Mouse (Mus musculus) right cerebral cortex, postnatal 36 days (tissue): ENCODE measurements at regions not wholly inside any gene's neighbourhood (a gene's known extent, or its start where the extent isn't known, plus 50 kb on each side); places are given as distances from the start of the nearest gene placed in this dataset.

Source experiments
- DNase-seq, 2 experiments: peaks; one replicate each; pipeline ENCODE4 v3.0.0; 2022; ENCODE audit warnings: low spot score in 2 of 2, mixed read lengths in 1 of 2

- DNase-seq, result no peak
These were observed 388.6 kb upstream of the Gm11114 start for GRCm38 (mm10) chr9:84923966-84924365.

DNA sequence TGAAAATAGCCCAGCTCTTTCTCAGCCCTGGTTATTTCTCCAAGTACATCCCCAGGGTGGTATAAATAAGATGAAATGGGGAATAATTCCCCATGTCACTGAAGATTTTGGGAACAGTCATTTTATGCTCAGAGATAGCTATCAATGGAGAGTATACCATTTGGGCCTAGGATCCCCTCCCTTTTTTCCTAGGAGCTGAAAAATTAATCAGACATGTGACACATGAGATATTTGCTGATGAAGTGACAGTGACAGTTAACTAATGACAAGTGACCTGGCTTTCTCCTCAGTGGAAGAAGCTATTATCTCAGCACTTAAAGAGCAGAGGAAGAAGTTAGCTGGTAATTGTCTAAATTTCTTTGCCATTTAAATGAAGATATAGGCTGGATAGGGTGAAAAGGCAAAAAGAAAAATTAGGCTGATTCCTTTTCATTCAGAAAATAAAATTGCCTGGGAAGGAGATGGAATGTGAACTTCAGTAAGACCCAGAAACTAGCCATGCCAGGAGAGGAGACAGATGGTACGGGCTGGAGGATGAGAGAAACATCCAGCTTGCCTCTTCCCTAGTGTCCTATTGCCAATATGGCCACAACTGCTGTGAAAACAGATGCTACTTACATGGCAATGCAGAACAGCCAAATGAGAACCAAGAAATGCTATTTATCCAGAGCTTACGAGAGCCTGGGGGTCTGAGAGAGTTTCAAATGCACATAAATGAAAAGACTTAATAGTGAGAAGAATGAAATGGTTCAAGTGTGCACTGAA is 376.1 kb upstream of the Gm11114 start:
- DNase-seq, result no peak

- no peak for DNase-seq
These were observed 345.9 kb upstream of the Gm11114 start for GRCm38 (mm10) chr9:84966558-84967154.

- DNase-seq, result no peak
These were observed 342.5 kb upstream of the Gm11114 start for GRCm38 (mm10) chr9:84969975-84970608.

- DNase-seq, result no peak
These were observed 335.1 kb upstream of the Gm11114 start for GRCm38 (mm10) chr9:84977470-84977869.

DNA sequence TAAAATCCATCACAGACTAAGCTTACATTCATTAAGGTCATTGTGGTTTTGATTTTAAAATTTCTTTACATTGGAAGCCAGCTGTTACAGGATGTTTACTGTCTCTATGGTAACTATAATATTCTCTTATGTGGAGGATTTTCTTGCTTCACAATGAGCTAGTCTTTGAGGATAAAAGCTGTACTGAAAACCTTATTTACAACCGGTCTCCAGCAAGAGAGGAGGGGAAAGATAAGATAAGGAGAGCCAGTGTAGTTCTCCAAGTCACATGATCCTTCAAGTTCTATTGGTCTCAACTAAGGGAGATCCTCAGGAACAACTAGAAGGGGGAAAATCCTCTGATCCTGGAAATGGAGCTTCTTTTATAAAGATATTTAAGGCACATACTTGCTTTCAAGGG is 309.2 kb upstream of the Gm11114 start:
- no peak for DNase-seq

- no peak for DNase-seq
These were observed 301.2 kb upstream of the Gm11114 start for GRCm38 (mm10) chr9:85011361-85011760.

GRCm38 (mm10) chr9:85048112-85048978 is 264.2 kb upstream of the Gm11114 start:
- DNase-seq, result no peak

DNA sequence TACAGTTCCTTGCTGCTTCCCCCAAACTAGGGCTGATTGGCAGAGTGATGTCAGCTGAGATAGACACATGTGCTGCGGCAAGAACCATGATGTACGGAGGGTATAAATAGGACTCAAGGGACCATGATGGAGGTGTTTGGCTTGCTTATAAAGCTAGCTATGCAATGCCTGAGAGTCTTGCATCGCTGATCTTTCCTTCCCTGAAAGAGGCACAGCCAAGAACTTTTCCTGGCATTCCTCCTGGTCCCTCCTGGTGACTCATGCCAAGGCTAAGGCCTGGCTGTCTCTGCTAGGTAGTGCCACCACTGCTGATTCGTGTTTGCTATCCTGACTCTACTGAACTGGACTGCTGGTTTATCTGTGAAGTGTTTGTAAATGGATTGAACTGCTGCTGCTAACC is 260.0 kb upstream of the Gm11114 start:
- no peak for DNase-seq

- no peak for DNase-seq
These were observed 232.6 kb upstream of the Gm11114 start for GRCm38 (mm10) chr9:85079975-85080374.

DNA sequence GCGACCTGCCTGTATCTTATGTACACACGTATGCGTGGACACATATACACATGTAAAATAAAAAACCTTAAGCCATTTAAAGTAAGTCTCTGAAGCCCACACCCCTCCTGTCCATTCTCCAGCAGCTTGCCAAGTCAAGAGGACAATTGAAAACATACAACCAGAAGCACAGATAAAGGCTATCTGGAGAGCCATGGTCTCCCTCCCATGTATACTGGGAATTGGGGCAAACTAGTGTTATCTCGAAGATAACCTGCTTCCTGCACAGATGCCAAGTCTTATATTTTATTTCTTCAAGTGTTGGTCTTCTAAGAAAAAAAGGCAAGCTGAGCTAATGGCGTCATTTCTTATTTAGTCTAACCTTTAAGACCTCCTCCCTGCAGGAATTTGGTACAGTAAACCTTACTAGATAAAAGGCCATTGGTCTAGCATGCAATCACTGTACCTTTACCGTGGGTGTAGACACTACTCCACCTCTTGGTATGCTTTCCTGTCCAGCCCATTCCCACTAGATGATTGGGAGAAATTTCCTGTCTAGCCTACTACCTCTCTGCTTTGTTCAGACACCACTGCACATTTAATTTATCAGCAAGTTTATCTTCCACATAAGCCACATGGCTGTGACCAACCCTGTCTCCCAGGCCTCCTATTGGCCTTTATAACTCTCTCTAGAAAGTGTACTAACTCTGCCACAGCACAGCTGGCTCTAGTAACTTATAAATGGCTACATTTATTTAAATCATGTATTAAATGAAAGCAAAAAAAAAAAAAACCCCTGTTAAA is 223.8 kb upstream of the Gm11114 start:
- DNase-seq, result no peak

GRCm38 (mm10) chr9:85090297-85090696 is 222.3 kb upstream of the Gm11114 start:
- peak; percentile 43 to 50 for DNase-seq

DNA sequence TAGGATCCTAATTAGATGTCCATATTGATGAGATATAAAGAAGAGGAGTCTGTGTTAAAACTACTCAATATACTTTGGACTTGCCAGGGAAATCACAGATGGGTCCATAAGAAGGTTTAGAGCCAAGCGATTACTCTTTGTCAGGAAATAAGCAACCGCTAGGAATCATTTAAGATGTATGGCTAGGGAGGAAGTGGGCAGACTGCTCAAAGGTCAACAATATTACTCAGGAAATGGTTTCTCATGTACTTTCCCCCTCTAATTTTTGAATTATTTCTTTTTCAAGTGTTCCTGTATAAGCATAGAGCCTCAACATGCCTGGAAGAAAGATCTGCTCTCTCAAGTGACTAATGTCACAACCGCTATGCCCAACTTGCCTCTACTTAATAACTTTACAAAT is 217.3 kb upstream of the Gm11114 start:
- no peak for DNase-seq

DNA sequence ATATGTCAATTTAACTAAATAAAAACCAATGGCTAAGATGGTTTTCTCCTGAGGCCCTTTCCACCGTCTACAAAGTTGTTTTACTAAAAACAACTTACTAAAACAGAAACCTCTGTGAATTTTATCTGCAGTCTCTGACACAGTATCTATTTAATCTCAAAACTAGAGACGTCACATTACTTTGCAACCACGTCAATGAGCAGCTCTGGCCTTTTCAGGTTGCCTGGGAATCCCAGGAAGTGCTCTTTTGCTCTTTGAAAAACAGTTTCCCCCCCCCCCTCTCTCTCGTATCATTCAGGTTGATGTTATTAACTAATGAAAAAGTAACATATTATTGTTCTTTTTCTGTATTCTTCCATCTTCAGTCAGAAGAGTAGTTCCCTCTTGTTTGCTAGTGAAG is 216.1 kb upstream of the Gm11114 start:
- DNase-seq, result no peak

DNA sequence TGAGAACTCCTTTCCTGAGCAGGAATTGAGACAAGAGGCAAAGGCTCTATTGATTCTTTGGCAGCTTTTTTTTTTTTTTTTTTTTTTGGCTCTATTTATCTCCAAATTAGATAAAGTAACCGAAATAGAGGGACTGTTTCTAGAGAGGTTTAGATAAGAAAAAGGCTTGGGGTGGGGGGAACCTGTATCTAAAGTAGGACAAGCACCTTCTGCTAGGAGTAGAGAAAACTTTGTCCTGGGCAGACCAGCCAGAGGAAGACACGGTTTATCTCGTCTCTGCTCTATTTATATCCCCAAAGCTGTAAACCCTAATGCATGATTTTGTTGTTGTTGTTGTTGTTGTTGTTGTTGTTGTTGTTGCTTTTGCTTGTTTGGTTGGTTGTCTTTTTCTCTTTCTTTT is 199.6 kb upstream of the Gm11114 start:
- DNase-seq, result no peak

DNA sequence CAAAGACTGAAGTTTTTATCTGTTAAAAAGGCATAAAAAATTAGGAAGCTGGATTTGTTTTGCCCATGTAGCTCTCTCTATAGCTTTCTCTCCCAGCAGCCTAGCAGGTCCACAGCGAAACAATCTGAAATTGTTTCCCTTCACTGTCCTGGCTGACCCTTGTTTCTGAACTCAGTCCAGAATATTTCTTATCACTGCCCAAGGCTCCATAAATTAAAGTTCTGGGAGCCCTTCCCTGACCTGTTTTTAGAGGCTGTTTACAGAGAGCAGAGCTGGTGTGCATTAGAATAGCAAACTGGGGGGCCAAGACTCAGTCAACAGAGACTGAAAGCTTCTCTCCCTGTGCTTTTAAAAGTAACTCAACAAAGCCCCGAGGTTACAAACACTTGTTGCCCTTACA is 198.3 kb upstream of the Gm11114 start:
- DNase-seq, result no peak

DNA sequence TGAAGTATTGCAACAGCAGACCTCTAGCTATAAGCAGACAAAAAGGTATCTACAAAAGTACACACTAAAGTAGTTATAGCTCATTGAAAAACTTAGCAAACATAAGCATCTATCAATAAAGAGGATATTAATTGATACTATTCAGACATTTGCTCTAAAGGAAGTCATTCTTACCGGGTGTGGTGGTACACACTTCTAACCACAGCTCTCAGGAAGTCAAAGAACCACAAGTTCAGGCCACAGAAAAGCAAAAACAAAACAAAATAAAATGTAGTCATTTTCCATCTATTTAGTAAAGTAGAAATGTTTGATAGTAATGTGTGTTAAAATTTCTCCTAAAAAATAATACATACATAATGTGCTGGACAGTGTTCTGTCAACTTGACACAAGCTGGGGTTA is 192.5 kb upstream of the Gm11114 start:
- no peak for DNase-seq

- no peak for DNase-seq
These were observed 191.5 kb upstream of the Gm11114 start for GRCm38 (mm10) chr9:85121059-85121458.

DNA sequence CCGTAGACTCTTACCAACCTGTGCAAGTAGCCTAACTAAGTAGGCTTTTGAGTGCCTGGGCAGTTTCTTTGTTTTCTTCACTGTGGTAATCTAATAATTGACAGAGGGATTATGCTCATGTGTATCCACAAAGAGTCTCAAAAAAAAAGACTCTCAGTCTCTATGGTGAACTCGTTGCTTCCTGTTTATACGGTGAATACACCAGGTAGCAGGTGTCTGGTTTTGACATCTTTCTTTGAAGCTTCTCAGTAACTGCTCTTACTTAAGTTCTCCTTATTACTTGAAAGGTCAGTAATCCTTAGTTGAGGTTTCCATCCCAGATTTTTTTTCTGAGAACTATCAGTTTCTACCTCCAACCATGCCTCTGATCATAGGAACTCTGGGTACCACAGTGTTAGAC is 188.9 kb upstream of the Gm11114 start:
- DNase-seq, result no peak

DNA sequence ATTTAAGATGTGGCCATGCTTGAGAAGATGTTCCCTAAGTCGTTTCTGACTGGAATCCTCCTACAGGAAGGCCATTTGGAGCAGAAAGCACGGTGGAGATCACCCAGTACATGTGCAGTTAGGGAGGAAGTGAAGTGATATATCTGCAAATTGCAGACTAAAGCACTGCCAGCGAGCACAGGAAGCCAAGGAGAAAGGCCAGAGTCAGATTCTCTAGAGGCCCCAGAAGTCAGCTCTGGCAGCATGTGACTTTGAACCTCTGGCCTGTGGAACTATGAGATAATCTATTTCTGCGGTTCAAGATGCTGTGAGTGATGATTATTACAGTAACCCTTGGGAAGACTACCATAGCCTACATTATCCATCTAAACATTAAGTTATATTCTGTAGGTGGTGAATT is 186.8 kb upstream of the Gm11114 start:
- DNase-seq, result no peak

GRCm38 (mm10) chr9:85126541-85126940 is 186.0 kb upstream of the Gm11114 start:
- no peak for DNase-seq
